Mouse (Mus musculus) large intestine, adult 2 months (tissue): ENCODE results near the gene 4933427I04Rik. TPM values are rescaled to one million over a fixed set of nuclear protein-coding genes. Genes with fewer than 3 reads are reported as not detected.

Source experiments
- polyA plus RNA-seq: library from polyadenylated mRNA; depleted of rRNA; stranded (reverse); fragments of >200 nt; gene quantifications from 2 replicates; pipeline ENCODE4 v1.2.3, GENCODE M21; 2012; rRNA removed

4933427I04Rik gene
- polyA plus RNA-seq, 1 experiment, result not detected

Other genes with a start within 250 kb of the 4933427I04Rik start
- 23.4 and 30.4 TPM in 2 replicates for gene Macf1, start 175.3 kb upstream of the 4933427I04Rik start, polyA plus RNA-seq
- 62.4 and 69.0 TPM in 2 replicates for gene Ndufs5, start 141.5 kb upstream of the 4933427I04Rik start, polyA plus RNA-seq
- 20.2 and 23.8 TPM in 2 replicates for gene Akirin1, start 109.3 kb upstream of the 4933427I04Rik start, polyA plus RNA-seq
- gene Rhbdl2, start 71.8 kb upstream of the 4933427I04Rik start, polyA plus RNA-seq, result 18.2 and 19.6 TPM in 2 replicates
- gene Mycbp, start 45.2 kb downstream of the 4933427I04Rik start, polyA plus RNA-seq, result 12.3 and 13.3 TPM in 2 replicates
- gene Rragc, start 57.8 kb downstream of the 4933427I04Rik start, polyA plus RNA-seq, result 27.5 and 29.2 TPM in 2 replicates
- 0.49 TPM in 1 of 2 replicates, not detected in the other for gene 4930535I16Rik, start 58.3 kb downstream of the 4933427I04Rik start, polyA plus RNA-seq